Mouse (Mus musculus) hindbrain, embryonic 13.5 days (tissue): ENCODE results near the gene Med29. TPM values are rescaled to one million over a fixed set of nuclear protein-coding genes. Genes with fewer than 3 reads are reported as not detected.

Experiments
- ATAC-seq: fragments of 200-750 bp; cut with Nextera tagmentation; 2 replicates; pipeline ENCODE4 v1.8.0; 2017; ENCODE audit warnings: moderate TSS enrichment; ENCODE audit not compliant: low FRiP score
- H3K27ac ChIP-seq: fragments of 300-500 bp; sonication (generic); 2 replicates; pipeline ENCODE4 v1.5.1; 2015; ENCODE audit warnings: inconsistent platforms, mild to moderate bottlenecking, moderate library complexity
- H3K27me3 ChIP-seq: fragments of 300-500 bp; sonication (generic); 2 replicates; pipeline ENCODE4 v1.6.1; 2015; ENCODE audit warnings: mild to moderate bottlenecking, inconsistent platforms
- H3K36me3 ChIP-seq: fragments of 300-500 bp; sonication (generic); 2 replicates; pipeline ENCODE4 v1.6.1; 2015; ENCODE audit warnings: mild to moderate bottlenecking, inconsistent platforms
- H3K4me1 ChIP-seq: fragments of 300-500 bp; sonication (generic); replicated peaks from 2 replicates; pipeline ENCODE4 v1.6.1; 2015; ENCODE audit warnings: inconsistent platforms
- H3K4me2 ChIP-seq: fragments of 300-500 bp; sonication (generic); 2 replicates; pipeline ENCODE4 v1.6.1; 2015; ENCODE audit warnings: inconsistent platforms, mild to moderate bottlenecking, moderate library complexity
- H3K4me3 ChIP-seq: fragments of 300-500 bp; sonication (generic); 2 replicates; pipeline ENCODE4 v1.5.1; 2015; ENCODE audit warnings: mild to moderate bottlenecking, inconsistent platforms
- H3K9ac ChIP-seq: fragments of 300-500 bp; sonication (generic); 2 replicates; pipeline ENCODE4 v1.6.1; 2015; ENCODE audit warnings: mild to moderate bottlenecking, inconsistent platforms
- H3K9me3 ChIP-seq: fragments of 300-500 bp; sonication (generic); 2 replicates; pipeline ENCODE4 v1.6.1; 2016; ENCODE audit warnings: inconsistent platforms
- WGBS: fragments of 180-500 bp; shearing (Covaris S2); methylation state at CpG from one replicate; pipeline ENCODE4 v1.1.7; 2015; 5-methylcytosine and 5-hydroxymethylcytosine counted together
- polyA plus RNA-seq: library from polyadenylated mRNA; unstranded; fragments of >200 nt; fragmentation: Nextera tagmentation; extraction: Ambion mirVana; gene quantifications from 2 replicates; pipeline ENCODE4 v1.2.1, GENCODE M21; 2015

The Med29 gene
- polyA plus RNA-seq, 1 experiment from 2014 or later: 43.7 TPM

DNA sequence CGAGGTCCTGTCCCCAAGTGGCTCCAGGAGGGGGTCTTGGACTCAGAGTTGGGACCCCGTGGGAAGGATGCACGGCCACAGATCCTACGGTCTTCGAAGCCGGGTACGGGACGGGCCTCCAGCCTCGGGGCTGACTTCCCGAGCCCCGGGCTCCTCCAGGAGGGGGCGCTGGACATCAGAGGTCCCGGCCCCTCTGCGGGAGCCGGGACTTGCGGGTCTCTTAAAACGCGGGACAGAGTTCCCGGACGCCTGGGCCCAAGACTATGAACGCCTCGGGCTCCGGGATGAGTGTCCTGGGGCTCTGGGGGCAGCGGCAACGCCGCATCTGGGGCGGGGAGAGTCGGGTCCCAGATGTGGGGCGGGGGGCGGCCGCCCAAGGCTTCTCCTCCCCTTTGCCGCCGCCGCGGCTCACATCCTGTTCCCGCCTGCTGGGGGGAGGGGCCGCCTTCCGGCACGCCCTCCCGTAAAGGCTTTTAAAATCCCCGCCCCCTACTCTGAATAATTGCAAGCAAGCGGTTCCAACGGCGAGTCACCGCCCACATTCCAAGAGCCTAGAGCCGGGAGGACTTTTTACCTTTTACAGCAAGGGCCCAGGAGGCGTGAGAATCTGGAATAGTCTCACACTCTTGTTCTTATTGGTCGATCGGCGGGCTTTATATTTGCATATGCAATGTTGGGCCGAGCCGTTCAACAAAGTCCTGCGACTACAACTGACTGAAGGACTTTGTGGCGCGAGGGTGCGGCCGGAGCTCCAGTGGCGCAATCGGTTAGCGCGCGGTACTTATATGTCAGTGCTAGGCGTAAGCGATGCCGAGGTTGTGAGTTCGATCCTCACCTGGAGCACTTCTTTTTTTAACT is 20.0 kb downstream of the Med29 start, which contains the start of gene Plekhg2:
Plekhg2 (minus strand) TSS at position 349 of the 858 bp plus-strand sequence.
- peaks cover 62% of the 10 kb centered on the region for H3K4me1 ChIP-seq
- peak within 1 kb of the TSS; percentile 77 for H3K4me3 ChIP-seq
- H3K27ac ChIP-seq: peak within 1 kb of the TSS; percentile 91
- H3K4me2 ChIP-seq: peak within 1 kb of the TSS; percentile 94
- under 1% methylated on average over 63 of the region's 66 CpGs for WGBS
- ATAC-seq: peak; percentile 88
- peaks cover 22% of the 10 kb centered on the region for H3K36me3 ChIP-seq
- H3K9ac ChIP-seq: peak within 1 kb of the TSS; percentile 89
- H3K27me3 ChIP-seq: 0 out of 2 replicates have a peak, but pooled peaks cover 1% of the 10 kb centered on the region
- no peaks in the 10 kb centered on the region for H3K9me3 ChIP-seq

GRCm38 (mm10) chr7:28371514-28371989 is 21.0 kb downstream of the Med29 start:
- Histone ChIP-seq H3K36me3 (peaks cover 30% of the 10 kb centered on the region), H3K4me3 (peak overlapping the region; percentile 77), H3K4me2 (peak overlapping the region; percentile 94), H3K27ac (peak overlapping the region; percentile 91), H3K27me3 (no peaks in the 10 kb centered on the region), H3K9me3 (no peaks in the 10 kb centered on the region), H3K9ac (peak overlapping the region; percentile 89), H3K4me1 (peaks cover 56% of the 10 kb centered on the region)
- peak; percentile 3; the same call in 1 of the 2 replicates for ATAC-seq
- WGBS: 0% methylated on average over 43 of the region's 43 CpGs

GRCm38 (mm10) chr7:28370977-28371513 is 21.5 kb downstream of the Med29 start:
- H3K27ac ChIP-seq: peak overlapping the region; percentile 91
- H3K9ac ChIP-seq: peak overlapping the region; percentile 89
- H3K4me3 ChIP-seq: peak overlapping the region; percentile 77
- peaks cover 50% of the 10 kb centered on the region for H3K4me1 ChIP-seq
- H3K36me3 ChIP-seq: peaks cover 33% of the 10 kb centered on the region
- WGBS: 11% methylated on average over 11 of the region's 11 CpGs
- H3K27me3 ChIP-seq: no peaks in the 10 kb centered on the region
- ATAC-seq: no peak
- H3K9me3 ChIP-seq: no peaks in the 10 kb centered on the region
- H3K4me2 ChIP-seq: peak overlapping the region; percentile 94

GRCm38 (mm10) chr7:28370051-28370450 is 22.5 kb downstream of the Med29 start:
- WGBS: 91% methylated on average over 14 of the region's 14 CpGs
- peaks cover 37% of the 10 kb centered on the region for H3K36me3 ChIP-seq
- H3K9me3 ChIP-seq: no peaks in the 10 kb centered on the region
- peaks cover 41% of the 10 kb centered on the region for H3K4me1 ChIP-seq
- peak overlapping the region; percentile 94 for H3K4me2 ChIP-seq
- ATAC-seq: no peak
- no peak overlapping the region for H3K27ac ChIP-seq
- no peaks in the 10 kb centered on the region for H3K27me3 ChIP-seq
- H3K4me3 ChIP-seq: peak overlapping the region; percentile 77
- H3K9ac ChIP-seq: peak overlapping the region; percentile 89

GRCm38 (mm10) chr7:28368276-28368920 is 24.1 kb downstream of the Med29 start:
- Histone ChIP-seq H3K27ac (no peak overlapping the region), H3K4me2 (no peak overlapping the region), H3K4me1 (peaks cover 33% of the 10 kb centered on the region), H3K4me3 (no peak overlapping the region), H3K36me3 (peaks cover 54% of the 10 kb centered on the region), H3K27me3 (no peaks in the 10 kb centered on the region), H3K9me3 (no peaks in the 10 kb centered on the region), H3K9ac (no peak overlapping the region)
- WGBS: 93% methylated on average over 16 of the region's 16 CpGs
- no peak for ATAC-seq

GRCm38 (mm10) chr7:28367663-28368275 is 24.7 kb downstream of the Med29 start:
- Histone ChIP-seq H3K9ac (no peak overlapping the region), H3K27ac (no peak overlapping the region), H3K9me3 (no peaks in the 10 kb centered on the region), H3K4me1 (peaks cover 33% of the 10 kb centered on the region), H3K36me3 (peaks cover 58% of the 10 kb centered on the region), H3K27me3 (no peaks in the 10 kb centered on the region), H3K4me2 (no peak overlapping the region), H3K4me3 (no peak overlapping the region)
- 91% methylated on average over 16 of the region's 16 CpGs for WGBS
- ATAC-seq: no peak

DNA sequence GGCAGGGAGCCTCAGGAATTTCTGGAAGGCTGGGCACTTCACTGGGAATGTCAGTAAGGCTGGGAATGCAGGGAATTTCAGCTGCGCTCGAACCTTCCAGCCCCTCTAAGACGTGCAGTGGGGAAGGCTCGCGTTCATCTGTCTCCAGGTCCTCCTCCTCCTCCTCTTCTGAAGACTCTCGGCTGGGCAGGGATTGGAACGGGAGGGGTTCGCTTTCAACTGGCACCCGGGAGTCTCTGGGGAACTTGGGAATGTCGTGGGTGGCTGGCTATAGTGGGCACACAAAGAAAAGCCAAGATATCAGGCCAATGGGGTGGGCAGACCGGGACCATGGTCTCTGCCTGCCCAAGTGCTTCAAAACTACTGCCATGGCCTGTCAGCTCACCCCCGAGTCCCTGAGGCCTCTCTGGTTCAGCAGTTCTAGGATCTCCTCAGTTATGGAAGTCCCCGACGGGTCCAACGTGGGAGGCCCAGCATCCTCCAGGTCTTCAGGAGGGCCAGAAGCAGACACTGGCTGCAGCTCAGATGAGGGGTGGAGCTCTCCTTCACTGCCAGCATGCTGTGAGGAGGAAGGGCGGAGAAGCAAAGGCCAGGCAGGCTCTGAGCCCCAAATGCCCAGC is 30.0 kb downstream of the Med29 start:
- no peaks in the 10 kb centered on the region for H3K27me3 ChIP-seq
- 90% methylated on average over 16 of the region's 16 CpGs for WGBS
- no peak overlapping the region for H3K4me2 ChIP-seq
- H3K9me3 ChIP-seq: no peaks in the 10 kb centered on the region
- H3K36me3 ChIP-seq: peaks cover 77% of the 10 kb centered on the region
- no peak overlapping the region for H3K4me3 ChIP-seq
- H3K9ac ChIP-seq: no peak overlapping the region
- H3K27ac ChIP-seq: no peak overlapping the region
- H3K4me1 ChIP-seq: peaks cover 10% of the 10 kb centered on the region
- ATAC-seq: no peak

GRCm38 (mm10) chr7:28361647-28362341 is 30.7 kb downstream of the Med29 start:
- WGBS: 93% methylated on average over 20 of the region's 20 CpGs
- Histone ChIP-seq H3K4me1 (peaks cover 16% of the 10 kb centered on the region), H3K9ac (no peak overlapping the region), H3K27ac (no peak overlapping the region), H3K9me3 (no peaks in the 10 kb centered on the region), H3K36me3 (peaks cover 71% of the 10 kb centered on the region), H3K27me3 (no peaks in the 10 kb centered on the region), H3K4me2 (no peak overlapping the region), H3K4me3 (no peak overlapping the region)
- no peak for ATAC-seq

GRCm38 (mm10) chr7:28360291-28360690 is 32.2 kb downstream of the Med29 start:
- no peaks in the 10 kb centered on the region for H3K9me3 ChIP-seq
- no peak overlapping the region for H3K4me3 ChIP-seq
- no peak overlapping the region for H3K4me2 ChIP-seq
- ATAC-seq: no peak
- WGBS: 97% methylated on average over 6 of the region's 6 CpGs
- no peaks in the 10 kb centered on the region for H3K27me3 ChIP-seq
- H3K27ac ChIP-seq: no peak overlapping the region
- H3K9ac ChIP-seq: no peak overlapping the region
- H3K36me3 ChIP-seq: peaks cover 64% of the 10 kb centered on the region
- H3K4me1 ChIP-seq: peaks cover 16% of the 10 kb centered on the region

GRCm38 (mm10) chr7:28359854-28360253 is 32.7 kb downstream of the Med29 start:
- Histone ChIP-seq H3K9ac (no peak overlapping the region; the same call in 1 of the 2 replicates), H3K4me3 (no peak overlapping the region), H3K27ac (no peak overlapping the region), H3K9me3 (no peaks in the 10 kb centered on the region), H3K36me3 (peaks cover 64% of the 10 kb centered on the region), H3K4me2 (no peak overlapping the region), H3K27me3 (no peaks in the 10 kb centered on the region), H3K4me1 (peaks cover 16% of the 10 kb centered on the region)
- 93% methylated on average over 10 of the region's 10 CpGs for WGBS
- ATAC-seq: no peak

DNA sequence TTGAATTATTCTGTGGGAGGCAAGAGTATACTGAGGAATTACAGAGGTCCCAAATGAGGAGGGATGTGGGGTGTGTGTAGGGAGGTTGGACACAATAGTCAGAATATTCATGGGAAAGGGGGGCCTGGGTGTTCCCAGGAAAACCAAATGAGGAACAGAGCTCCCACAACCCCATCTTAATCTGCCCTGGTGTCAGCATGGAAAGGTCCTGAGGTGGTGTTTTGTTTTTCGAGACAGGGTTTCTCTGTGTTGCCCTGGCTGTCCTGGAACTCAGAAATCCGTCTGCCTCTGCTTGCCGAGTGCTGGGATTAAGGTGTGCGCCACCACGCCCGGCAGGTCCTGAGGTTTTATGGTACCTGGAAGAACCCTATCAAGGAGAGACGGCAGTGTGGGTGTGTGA is 34.1 kb downstream of the Med29 start:
- H3K27me3 ChIP-seq: no peaks in the 10 kb centered on the region
- H3K9ac ChIP-seq: no peak overlapping the region
- no peak overlapping the region for H3K4me2 ChIP-seq
- 78% methylated on average over 7 of the region's 7 CpGs for WGBS
- peaks cover 16% of the 10 kb centered on the region for H3K4me1 ChIP-seq
- ATAC-seq: no peak
- peak overlapping the region; percentile 49 for H3K27ac ChIP-seq
- H3K36me3 ChIP-seq: peaks cover 63% of the 10 kb centered on the region
- H3K4me3 ChIP-seq: no peak overlapping the region
- H3K9me3 ChIP-seq: no peaks in the 10 kb centered on the region
